13 mouse cellular contexts compared by ENCODE assay signal in the genomic region with DNA sequence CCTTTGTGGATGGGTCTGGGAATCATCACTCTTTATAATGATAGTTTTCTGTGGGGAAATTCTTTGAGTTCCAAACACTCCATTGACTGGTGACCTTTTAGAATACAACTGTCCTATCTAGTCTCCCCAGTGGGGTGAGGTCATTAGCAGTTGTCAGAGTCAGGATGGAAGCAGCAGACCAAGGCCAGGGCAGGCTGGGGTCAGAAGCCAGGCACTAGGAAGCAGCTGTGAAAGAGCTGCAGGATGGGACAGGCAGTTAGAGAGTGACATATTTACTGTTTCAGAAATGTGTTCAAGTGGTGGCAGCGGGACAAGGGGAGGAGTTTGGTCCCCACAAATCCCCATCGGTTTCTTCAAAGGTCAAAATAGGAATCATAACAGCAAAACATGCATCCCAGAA.
DNase-seq lines count a peak whose midpoint lies in the region; ATAC-seq and TF ChIP-seq lines count a peak whose summit lies in the region.
"Had no signal": no experiment of that assay in that cellular context is flagged by ENCODE, and none has a peak within 500 bp of the region (broad histone marks: within the 10 kb centered on the region; RNA-seq: fewer than 3 reads in every experiment).

No protein-coding gene starts in this region.

- no peak for ATAC-seq in heart, embryonic 12.5 days (ENCODE audit: insufficient number of reproducible peaks, low FRiP score)
- peak; percentile 61; the same call in 1 of the 2 replicates for ATAC-seq in kidney, postnatal 0 days (replicated peaks; ENCODE audit: low FRiP score, low read depth)
- no peak for ATAC-seq in frontal cortex, adult (ENCODE audit: low TSS enrichment)
- ATAC-seq: Patski had no signal

- no peak overlapping the region for H3K4me2 ChIP-seq in heart, embryonic 12.5 days
- no peak overlapping the region for H3K4me2 ChIP-seq in kidney, postnatal 0 days (ENCODE audit: low read length)
- H3K4me2 ChIP-seq: embryonic facial prominence, embryonic 15.5 days; limb, embryonic 13.5 days; stomach, embryonic 15.5 days had no signal

- 54% methylated on average over 2 of the region's 2 CpGs for WGBS in heart, adult 2 months
- 51% methylated on average over 2 of the region's 2 CpGs for WGBS in heart, embryonic 12.5 days
- WGBS in kidney, postnatal 0 days, result 19% methylated on average over 2 of the region's 2 CpGs

- H3K27me3 ChIP-seq in heart, adult 2 months (ENCODE audit: control insufficient read depth, insufficient read depth, low read length), result no peaks in the 10 kb centered on the region
- H3K27me3 ChIP-seq in heart, embryonic 12.5 days (replicated peaks), result no peaks in the 10 kb centered on the region
- H3K27me3 ChIP-seq in kidney, postnatal 0 days (ENCODE audit: insufficient read depth, low read length), result no peaks in the 10 kb centered on the region
- H3K27me3 ChIP-seq: embryonic facial prominence, embryonic 15.5 days; limb, embryonic 13.5 days; Patski; stomach, embryonic 15.5 days had no signal

- peak; percentile 50 to 64 for DNase-seq in heart, adult 2 months
- DNase-seq in heart, adult 8-10 months (ENCODE audit: low spot score), result peak; percentile 57
- peak; percentile 72 for DNase-seq in kidney, postnatal 0 days (ENCODE audit: low spot score)
- peak; percentile 61 for DNase-seq in skeletal muscle tissue, adult 2 months (ENCODE audit: low read depth, low spot score)
- DNase-seq in thymus, adult 18-20 months, result no peak
- no peak for DNase-seq in cerebellum, postnatal 25 days
- DNase-seq: B cell, adult 2 months had no signal

- TF ChIP-seq CTCF in heart, adult 2 months (IDR thresholded peaks at IDR 0.05), result no peak
- TF ChIP-seq CTCF in kidney, postnatal 0 days (IDR thresholded peaks at IDR 0.05; ENCODE audit: low read depth), result no peak

- H3K36me3 ChIP-seq in heart, adult 2 months (ENCODE audit: control insufficient read depth, insufficient read depth, low read length), result no peaks in the 10 kb centered on the region
- H3K36me3 ChIP-seq in heart, embryonic 12.5 days, result no peaks in the 10 kb centered on the region
- no peaks in the 10 kb centered on the region for H3K36me3 ChIP-seq in kidney, postnatal 0 days (ENCODE audit: insufficient read depth, low read length)
- H3K36me3 ChIP-seq: embryonic facial prominence, embryonic 15.5 days; limb, embryonic 13.5 days; stomach, embryonic 15.5 days had no signal

- H3K79me2 ChIP-seq in heart, adult 2 months (replicated peaks; ENCODE audit: control insufficient read depth, insufficient read depth, low read length), result no peaks in the 10 kb centered on the region

- no peaks in the 10 kb centered on the region; the same call in 1 of the 2 replicates for H3K4me1 ChIP-seq in heart, adult 2 months (ENCODE audit: control insufficient read depth, insufficient read depth, low read length)
- H3K4me1 ChIP-seq in heart, embryonic 12.5 days (replicated peaks), result peaks cover 19% of the 10 kb centered on the region
- no peaks in the 10 kb centered on the region; the same call in 1 of the 2 replicates for H3K4me1 ChIP-seq in kidney, postnatal 0 days (replicated peaks; ENCODE audit: insufficient read depth, low read length)
- H3K4me1 ChIP-seq: stomach, embryonic 15.5 days had no signal

- intact Hi-C loops in heart, adult 2 months (cut with DNase I), result no loop called here

- no peak overlapping the region for H3K4me3 ChIP-seq in heart, adult 2 months
- no peak overlapping the region for H3K4me3 ChIP-seq in heart, embryonic 12.5 days
- H3K4me3 ChIP-seq in kidney, postnatal 0 days (replicated peaks; ENCODE audit: low read depth, low read length), result no peak overlapping the region
- H3K4me3 ChIP-seq: embryonic facial prominence, embryonic 15.5 days; limb, embryonic 13.5 days; stomach, embryonic 15.5 days had no signal

- TF ChIP-seq EP300 in heart, adult 2 months (IDR thresholded peaks at IDR 0.05; ENCODE audit: insufficient read depth, low read depth, low read length), result 0 out of 2 replicates have a peak, but pooled peaks have one; percentile 68

- TF ChIP-seq POLR2A in heart, adult 2 months (IDR thresholded peaks at IDR 0.05; ENCODE audit: insufficient read depth, low read depth, low read length), result no peak

- no peak overlapping the region; the same call in 1 of the 2 replicates for H3K27ac ChIP-seq in heart, adult 2 months
- H3K27ac ChIP-seq in heart, embryonic 12.5 days (ENCODE audit: poor library complexity, severe bottlenecking), result no peak overlapping the region
- no peak overlapping the region for H3K27ac ChIP-seq in kidney, postnatal 0 days
- H3K27ac ChIP-seq: embryonic facial prominence, embryonic 15.5 days; limb, embryonic 13.5 days; stomach, embryonic 15.5 days had no signal

- H3K9ac ChIP-seq in heart, adult 2 months (ENCODE audit: low read depth, low read length), result no peak overlapping the region
- H3K9ac ChIP-seq in heart, embryonic 12.5 days, result no peak overlapping the region
- no peak overlapping the region for H3K9ac ChIP-seq in kidney, postnatal 0 days (ENCODE audit: low read depth, low read length)
- H3K9ac ChIP-seq: embryonic facial prominence, embryonic 15.5 days; limb, embryonic 13.5 days; stomach, embryonic 15.5 days had no signal

- H3K9me3 ChIP-seq in heart, embryonic 12.5 days (replicated peaks), result no peaks in the 10 kb centered on the region
- no peaks in the 10 kb centered on the region for H3K9me3 ChIP-seq in kidney, postnatal 0 days (replicated peaks; ENCODE audit: low read length)
- H3K9me3 ChIP-seq: embryonic facial prominence, embryonic 15.5 days; limb, embryonic 13.5 days; stomach, embryonic 15.5 days had no signal

Comparison
In these comparisons a context has a peak if more than half of its experiments do, and no peak if none do; other contexts are left out.
1. DNase-seq: peak in heart, adult 2 months (2 of 2), heart, adult 8-10 months (single experiment), kidney, postnatal 0 days (single experiment) and skeletal muscle tissue, adult 2 months (single experiment); none in thymus, adult 18-20 months (0 of 2) and cerebellum, postnatal 25 days (0 of 2).